Mouse (Mus musculus): ENCODE results near the gene Olfr1185-ps1. TPM values are rescaled to one million over a fixed set of nuclear protein-coding genes. Genes with fewer than 3 reads are reported as not detected.
"Not testable (repeated sequence)": the region's sequence is repeated elsewhere in the genome, so short reads cannot be mapped to it uniquely, and the experiment has no call there.

Olfr1185-ps1 gene
- not detected in 2 replicates for polyA plus RNA-seq (2012; ENCODE audit: insufficient read depth, insufficient read length, missing spikeins)

GRCm38 (mm10) chr2:88493020-88493419, at the start of gene Olfr1185-ps1:
Olfr1185-ps1 (plus strand) TSS chr2:88493320.
- no peaks in the 10 kb centered on the region for H3K4me1 ChIP-seq (ENCODE audit: control insufficient read depth, insufficient read depth, insufficient read length, low read length)
- H3K27ac ChIP-seq (replicated peaks; ENCODE audit: low read depth, low read length) = no peak within 1 kb of the TSS
- H3K4me3 ChIP-seq (ENCODE audit: insufficient read depth, low read depth, low read length) = no peak within 1 kb of the TSS

DNA sequence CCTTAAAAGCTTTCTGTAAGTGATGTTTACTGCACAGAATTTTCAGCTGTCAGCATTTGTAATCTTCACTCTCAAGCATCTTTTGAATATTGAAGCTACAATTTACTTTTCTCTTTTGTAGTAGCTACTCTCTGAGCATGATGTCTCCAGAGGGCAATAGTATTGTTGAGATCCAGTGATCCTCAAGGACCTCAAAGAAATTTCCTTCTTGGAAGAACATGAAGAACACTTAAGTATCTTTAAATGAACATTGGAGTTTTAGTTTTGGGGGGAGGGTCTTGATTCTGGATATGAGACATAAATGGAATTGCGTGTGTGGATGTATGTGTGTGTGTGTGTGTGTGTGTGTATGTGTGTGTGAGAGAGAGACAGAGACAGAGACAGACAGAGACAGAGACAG, 44.1 kb upstream of the Olfr1185-ps1 start, which contains the start of gene Gm13757:
Gene Gm13757, minus strand, starts transcription at position 101 of the 400 bp plus-strand sequence.
- Histone ChIP-seq H3K4me1 (ENCODE audit: control insufficient read depth, insufficient read depth, insufficient read length, low read length) (no peaks in the 10 kb centered on the region), H3K27ac (replicated peaks; ENCODE audit: low read depth, low read length) (no peak within 1 kb of the TSS), H3K4me3 (ENCODE audit: insufficient read depth, low read depth, low read length) (no peak within 1 kb of the TSS)

GRCm38 (mm10) chr2:88454567-88454966, 38.6 kb upstream of the Olfr1185-ps1 start, which contains the start of gene Olfr1183:
Olfr1183 (plus strand) TSS chr2:88454867.
- not testable (repeated sequence) for H3K4me3 ChIP-seq (ENCODE audit: insufficient read depth, low read depth, low read length); H3K27ac ChIP-seq (replicated peaks; ENCODE audit: low read depth, low read length); H3K4me1 ChIP-seq (ENCODE audit: control insufficient read depth, insufficient read depth, insufficient read length, low read length)

GRCm38 (mm10) chr2:88483298-88483697, 9.8 kb upstream of the Olfr1185-ps1 start, which contains the start of gene Olfr1184:
Olfr1184 (plus strand) TSS chr2:88483598.
- H3K27ac ChIP-seq (replicated peaks; ENCODE audit: low read depth, low read length) = no peak within 1 kb of the TSS
- H3K4me1 ChIP-seq (ENCODE audit: control insufficient read depth, insufficient read depth, insufficient read length, low read length) = no peaks in the 10 kb centered on the region
- no peak within 1 kb of the TSS for H3K4me3 ChIP-seq (ENCODE audit: insufficient read depth, low read depth, low read length)

- Histone ChIP-seq H3K4me3 (ENCODE audit: insufficient read depth, low read depth, low read length) (no peak within 1 kb of the TSS), H3K4me1 (ENCODE audit: control insufficient read depth, insufficient read depth, insufficient read length, low read length) (no peaks in the 10 kb centered on the region), H3K27ac (replicated peaks; ENCODE audit: low read depth, low read length) (no peak within 1 kb of the TSS)
These were observed 25.1 kb downstream of the Olfr1185-ps1 start, which contains the start of gene Olfr1186 for GRCm38 (mm10) chr2:88518251-88518650. Olfr1186 (plus strand) TSS chr2:88518551.

DNA sequence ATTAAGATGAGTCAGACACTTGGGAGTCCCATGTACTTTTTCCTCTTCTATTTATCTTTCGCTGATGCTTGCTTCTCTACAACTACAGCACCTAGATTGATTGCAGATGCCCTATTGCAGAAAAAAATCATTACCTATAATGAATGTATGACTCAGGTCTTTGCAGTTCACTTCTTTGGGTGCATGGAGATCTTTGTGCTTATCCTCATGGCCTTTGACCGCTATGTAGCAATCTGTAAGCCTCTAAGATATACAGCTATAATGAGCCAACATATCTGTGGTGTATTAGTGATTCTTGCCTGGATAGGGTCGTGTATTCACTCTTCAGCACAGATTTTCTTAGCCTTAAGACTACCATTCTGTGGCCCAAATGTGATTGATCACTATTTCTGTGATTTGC, 32.6 kb downstream of the Olfr1185-ps1 start:
- Histone ChIP-seq H3K27ac (replicated peaks; ENCODE audit: low read depth, low read length) (no peak overlapping the region), H3K4me1 (ENCODE audit: control insufficient read depth, insufficient read depth, insufficient read length, low read length) (no peaks in the 10 kb centered on the region), H3K4me3 (ENCODE audit: insufficient read depth, low read depth, low read length) (no peak overlapping the region)

Other genes with a start within 250 kb of the Olfr1185-ps1 start
- not detected in 2 replicates for gene Olfr1173, start 213.4 kb upstream of the Olfr1185-ps1 start, polyA plus RNA-seq (2012; ENCODE audit: insufficient read depth, insufficient read length, missing spikeins)
- gene Olfr1174-ps, start 178.2 kb upstream of the Olfr1185-ps1 start, polyA plus RNA-seq (2012; ENCODE audit: insufficient read depth, insufficient read length, missing spikeins) = not detected in 2 replicates
- gene Olfr1175-ps, start 166.1 kb upstream of the Olfr1185-ps1 start, polyA plus RNA-seq (2012; ENCODE audit: insufficient read depth, insufficient read length, missing spikeins) = not detected in 2 replicates
- not detected in 2 replicates for gene Olfr1176, start 156.6 kb upstream of the Olfr1185-ps1 start, polyA plus RNA-seq (2012; ENCODE audit: insufficient read depth, insufficient read length, missing spikeins)
- not detected in 2 replicates for gene Olfr1177-ps, start 146.8 kb upstream of the Olfr1185-ps1 start, polyA plus RNA-seq (2012; ENCODE audit: insufficient read depth, insufficient read length, missing spikeins)
- not detected in 2 replicates for gene Olfr1178, start 106.3 kb upstream of the Olfr1185-ps1 start, polyA plus RNA-seq (2012; ENCODE audit: insufficient read depth, insufficient read length, missing spikeins)
- not detected in 2 replicates for gene Olfr1179, start 86.9 kb upstream of the Olfr1185-ps1 start, polyA plus RNA-seq (2012; ENCODE audit: insufficient read depth, insufficient read length, missing spikeins)
- not detected in 2 replicates for gene Olfr1180, start 74.2 kb upstream of the Olfr1185-ps1 start, polyA plus RNA-seq (2012; ENCODE audit: insufficient read depth, insufficient read length, missing spikeins)
- not detected in 2 replicates for gene Olfr1181, start 67.1 kb upstream of the Olfr1185-ps1 start, polyA plus RNA-seq (2012; ENCODE audit: insufficient read depth, insufficient read length, missing spikeins)
- not detected in 2 replicates for gene Gm13757, start 44.2 kb upstream of the Olfr1185-ps1 start, polyA plus RNA-seq (2012; ENCODE audit: insufficient read depth, insufficient read length, missing spikeins)
- gene Olfr1183, start 38.5 kb upstream of the Olfr1185-ps1 start, polyA plus RNA-seq (2012; ENCODE audit: insufficient read depth, insufficient read length, missing spikeins) = not detected in 2 replicates
- not detected in 2 replicates for gene Olfr1184, start 9.7 kb upstream of the Olfr1185-ps1 start, polyA plus RNA-seq (2012; ENCODE audit: insufficient read depth, insufficient read length, missing spikeins)
- not detected in 2 replicates for gene Olfr1186, start 25.2 kb downstream of the Olfr1185-ps1 start, polyA plus RNA-seq (2012; ENCODE audit: insufficient read depth, insufficient read length, missing spikeins)
- not detected in 2 replicates for gene Olfr1188, start 63.6 kb downstream of the Olfr1185-ps1 start, polyA plus RNA-seq (2012; ENCODE audit: insufficient read depth, insufficient read length, missing spikeins)
- not detected in 2 replicates for gene Olfr1189, start 93.1 kb downstream of the Olfr1185-ps1 start, polyA plus RNA-seq (2012; ENCODE audit: insufficient read depth, insufficient read length, missing spikeins)
- gene Olfr1191-ps1, start 147.2 kb downstream of the Olfr1185-ps1 start, polyA plus RNA-seq (2012; ENCODE audit: insufficient read depth, insufficient read length, missing spikeins) = not detected in 2 replicates
- not detected in 2 replicates for gene Olfr1192-ps1, start 155.2 kb downstream of the Olfr1185-ps1 start, polyA plus RNA-seq (2012; ENCODE audit: insufficient read depth, insufficient read length, missing spikeins)
- not detected in 2 replicates for gene Olfr1193, start 182.3 kb downstream of the Olfr1185-ps1 start, polyA plus RNA-seq (2012; ENCODE audit: insufficient read depth, insufficient read length, missing spikeins)
- gene Olfr1195, start 195.9 kb downstream of the Olfr1185-ps1 start, polyA plus RNA-seq (2012; ENCODE audit: insufficient read depth, insufficient read length, missing spikeins) = not detected in 2 replicates
- not detected in 2 replicates for gene Olfr1196, start 211.3 kb downstream of the Olfr1185-ps1 start, polyA plus RNA-seq (2012; ENCODE audit: insufficient read depth, insufficient read length, missing spikeins)
- not detected in 2 replicates for gene Olfr1197, start 239.0 kb downstream of the Olfr1185-ps1 start, polyA plus RNA-seq (2012; ENCODE audit: insufficient read depth, insufficient read length, missing spikeins)

Data from brown adipose tissue, adult 24 weeks (tissue).